Mouse (Mus musculus): ENCODE measurements around the gene Ate1.
A peak's percentile ranks its signal among the peaks of the same experiment; 100 is the strongest.
"Not testable (repeated sequence)": the region's sequence is repeated elsewhere in the genome, so short reads cannot be mapped to it uniquely, and the experiment has no call there.

Gene Ate1

GRCm38 (mm10) chr7:130520049-130520425, at the start of gene Ate1:
Gene Ate1, minus strand, starts transcription at chr7:130520369.
- peak; percentile 73 for DNase-seq

- DNase-seq, result no peak
Observed at GRCm38 (mm10) chr7:130568783-130569436, 48.7 kb upstream of the Ate1 start.

DNA sequence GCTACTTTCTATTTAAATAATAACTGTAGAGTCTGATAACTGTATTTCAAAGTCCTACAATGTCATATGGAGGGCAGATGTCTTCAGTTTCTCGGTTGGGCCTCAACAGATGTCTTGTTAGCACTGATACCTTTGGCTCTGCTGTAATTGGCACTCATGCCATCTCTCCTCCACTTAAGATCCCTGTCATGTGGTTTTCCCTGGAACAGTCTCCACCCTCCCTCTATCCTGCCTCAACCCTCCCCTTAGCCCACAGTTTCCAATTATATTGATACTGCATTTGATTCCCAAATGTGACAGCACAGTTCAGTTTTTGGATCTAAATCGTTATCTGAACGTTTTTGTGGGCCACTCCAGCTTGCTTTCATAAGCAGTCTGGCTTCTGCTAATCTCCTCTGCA, 44.4 kb upstream of the Ate1 start:
- DNase-seq, result no peak

DNA sequence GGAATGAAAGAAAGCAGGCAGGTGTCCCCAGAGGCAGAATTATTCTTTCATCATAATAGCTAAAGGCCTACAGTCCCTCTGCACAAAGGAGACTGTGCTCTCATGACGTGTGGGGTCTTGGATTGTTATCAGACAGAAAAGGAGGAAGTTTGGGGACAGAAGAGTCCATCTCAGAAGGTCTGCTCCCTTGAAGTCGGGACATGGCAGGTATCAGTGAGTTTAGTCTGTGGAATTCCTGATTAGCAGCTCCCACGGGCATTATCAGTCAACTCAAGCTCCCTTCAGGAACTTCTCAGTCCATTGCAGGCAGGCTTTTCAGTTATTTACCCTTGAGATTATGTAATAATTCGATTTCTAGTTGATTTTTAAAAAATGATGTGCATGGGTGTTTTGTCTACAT, 43.7 kb upstream of the Ate1 start:
- no peak for DNase-seq

GRCm38 (mm10) chr7:130563276-130563675, 43.1 kb upstream of the Ate1 start:
- DNase-seq, result no peak

GRCm38 (mm10) chr7:130560933-130561332, 40.8 kb upstream of the Ate1 start:
- no peak for DNase-seq

DNA sequence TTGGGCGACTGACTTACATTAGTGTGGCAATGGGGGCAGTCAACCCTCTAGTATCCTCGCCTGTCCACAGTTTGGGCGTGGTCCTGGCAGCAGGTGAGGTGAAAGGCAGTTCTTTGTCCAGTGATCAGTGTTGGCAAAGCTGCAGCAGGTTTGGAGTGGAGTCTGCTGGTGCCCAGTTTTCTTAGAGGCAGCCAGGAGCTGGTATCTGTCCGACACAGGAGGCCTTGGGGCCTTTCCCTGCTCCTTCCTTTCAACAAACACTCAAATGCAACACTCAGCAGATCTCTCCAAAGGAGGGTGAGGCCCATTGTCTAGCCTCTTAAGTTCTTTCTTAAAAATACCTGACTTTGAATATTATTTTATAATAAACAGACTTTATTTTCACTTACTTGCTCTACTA, 38.4 kb upstream of the Ate1 start:
- no peak for DNase-seq

DNA sequence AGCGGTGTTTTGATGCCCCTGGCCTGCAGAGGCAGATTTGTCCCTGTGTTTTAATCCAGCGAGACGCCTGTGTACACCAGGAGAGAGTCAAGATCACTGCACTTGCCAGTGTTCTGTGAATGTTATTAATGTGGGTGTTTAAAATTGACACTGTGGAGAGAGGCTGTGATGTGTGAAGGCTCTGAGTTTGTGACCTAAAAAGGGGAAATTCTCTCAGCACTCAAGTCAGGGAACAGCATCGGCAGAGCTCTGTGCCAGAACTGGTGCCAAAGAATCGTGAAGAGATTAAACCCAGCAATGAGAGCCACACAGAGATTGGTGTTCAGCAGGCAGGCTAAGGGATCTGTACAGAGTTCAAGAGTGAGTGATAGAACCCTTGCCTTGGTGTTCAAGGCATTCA, 35.4 kb upstream of the Ate1 start:
- no peak for DNase-seq

DNA sequence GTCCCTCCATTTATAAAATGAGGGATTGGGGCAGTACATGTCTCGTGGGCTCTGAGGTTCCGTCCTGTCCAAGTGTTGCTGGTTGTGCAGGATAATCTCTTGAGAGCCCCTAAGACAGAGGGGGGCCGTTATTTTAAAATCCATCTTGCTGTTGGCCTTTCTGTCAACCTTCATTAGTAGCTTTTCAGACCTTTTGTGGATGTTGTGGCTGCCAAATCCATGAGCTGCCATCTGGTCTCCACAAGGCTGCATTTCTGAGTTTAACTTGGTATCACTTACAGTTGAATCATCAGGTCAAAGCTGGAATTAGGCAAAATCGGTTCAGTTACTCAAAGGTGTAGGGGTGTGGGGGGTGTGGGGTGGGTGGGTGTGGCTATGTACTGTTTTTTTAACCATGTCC, 33.2 kb upstream of the Ate1 start:
- no peak for DNase-seq

DNA sequence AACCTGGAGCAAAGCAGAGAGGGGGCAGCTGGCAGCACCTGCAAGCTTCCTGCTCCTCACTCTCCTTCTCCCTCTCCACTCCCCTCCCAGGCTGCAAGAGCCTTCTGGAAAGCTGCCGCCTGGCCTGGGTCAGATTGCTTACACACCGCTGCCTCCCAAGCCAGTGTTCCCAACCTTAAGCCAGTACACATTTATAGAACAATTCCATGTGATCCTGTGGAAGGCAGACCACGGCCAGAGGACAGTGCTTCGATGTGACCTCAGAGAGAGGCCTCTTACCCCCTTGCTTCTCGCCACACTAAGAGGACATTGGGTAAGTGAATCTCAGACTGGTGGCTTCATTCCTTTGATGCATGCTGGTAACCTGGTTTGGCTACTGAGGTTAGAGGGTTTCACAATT, 32.6 kb upstream of the Ate1 start:
- no peak for DNase-seq

GRCm38 (mm10) chr7:130547635-130548175, 27.5 kb upstream of the Ate1 start:
- DNase-seq, result no peak

GRCm38 (mm10) chr7:130546791-130547484, 26.8 kb upstream of the Ate1 start:
- DNase-seq, result peak; percentile 92

DNA sequence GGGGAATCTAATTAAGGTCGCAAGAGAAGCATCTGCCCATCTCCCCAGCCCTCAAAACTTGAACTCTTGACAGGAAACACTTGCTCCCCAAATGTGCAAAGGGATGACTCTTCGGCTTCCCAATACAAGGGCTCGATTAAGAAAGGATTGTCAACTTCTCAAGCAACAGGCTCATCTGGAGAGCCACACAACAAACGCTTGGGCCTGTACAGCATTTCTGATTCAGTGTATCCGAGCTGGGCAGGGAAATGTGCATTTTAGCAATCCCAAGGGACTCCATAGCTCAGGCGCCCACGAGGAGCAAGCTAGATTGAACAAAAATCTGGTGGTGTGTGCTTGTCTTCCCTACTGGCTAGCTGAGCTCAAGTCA, 26.2 kb upstream of the Ate1 start:
- DNase-seq, result no peak

GRCm38 (mm10) chr7:130545893-130546292, 25.7 kb upstream of the Ate1 start:
- no peak for DNase-seq

GRCm38 (mm10) chr7:130545401-130545800, 25.2 kb upstream of the Ate1 start:
- no peak for DNase-seq

DNA sequence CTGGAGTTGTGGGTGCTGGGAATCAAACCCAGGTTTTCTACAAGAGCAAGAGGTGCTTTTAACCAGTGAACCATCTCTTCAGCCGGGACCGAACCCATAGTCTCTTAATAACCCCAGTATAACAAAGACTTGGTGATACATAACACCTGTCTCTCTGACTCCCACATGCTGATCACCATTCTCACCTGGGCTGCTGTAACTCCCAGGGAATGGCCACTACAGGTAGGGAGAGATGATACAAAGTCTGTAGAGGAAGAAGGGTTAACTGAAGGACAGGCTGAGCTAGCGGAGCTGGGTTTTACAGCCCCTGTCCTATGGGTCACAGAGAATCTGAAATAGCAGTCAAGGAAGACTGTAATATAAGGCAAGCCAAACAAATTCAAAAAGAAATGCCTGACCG, 23.0 kb upstream of the Ate1 start:
- DNase-seq, result no peak

DNA sequence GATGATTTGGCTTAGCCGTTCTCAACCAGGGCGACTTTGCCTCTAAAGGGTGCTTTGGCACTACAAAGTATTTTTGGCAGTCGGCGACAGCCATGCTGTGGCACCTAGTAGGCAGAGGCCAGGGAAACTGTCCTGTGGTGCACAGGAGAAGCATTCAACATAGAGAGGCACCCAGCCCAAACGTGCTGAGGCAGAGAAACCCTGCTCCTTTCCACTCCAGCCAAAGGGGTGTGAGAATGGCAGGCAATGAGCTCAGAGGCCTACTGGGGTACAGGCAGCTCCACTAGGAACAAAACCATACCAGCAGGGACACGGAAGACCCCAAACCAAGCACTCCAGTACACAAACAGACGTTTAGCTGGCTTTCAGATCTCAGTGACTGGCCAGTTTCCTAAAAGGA, 20.0 kb upstream of the Ate1 start:
- DNase-seq, result no peak

- no peak for DNase-seq
Observed at GRCm38 (mm10) chr7:130537068-130537467, 16.9 kb upstream of the Ate1 start.

GRCm38 (mm10) chr7:130535174-130535573, 15.0 kb upstream of the Ate1 start:
- no peak for DNase-seq

DNA sequence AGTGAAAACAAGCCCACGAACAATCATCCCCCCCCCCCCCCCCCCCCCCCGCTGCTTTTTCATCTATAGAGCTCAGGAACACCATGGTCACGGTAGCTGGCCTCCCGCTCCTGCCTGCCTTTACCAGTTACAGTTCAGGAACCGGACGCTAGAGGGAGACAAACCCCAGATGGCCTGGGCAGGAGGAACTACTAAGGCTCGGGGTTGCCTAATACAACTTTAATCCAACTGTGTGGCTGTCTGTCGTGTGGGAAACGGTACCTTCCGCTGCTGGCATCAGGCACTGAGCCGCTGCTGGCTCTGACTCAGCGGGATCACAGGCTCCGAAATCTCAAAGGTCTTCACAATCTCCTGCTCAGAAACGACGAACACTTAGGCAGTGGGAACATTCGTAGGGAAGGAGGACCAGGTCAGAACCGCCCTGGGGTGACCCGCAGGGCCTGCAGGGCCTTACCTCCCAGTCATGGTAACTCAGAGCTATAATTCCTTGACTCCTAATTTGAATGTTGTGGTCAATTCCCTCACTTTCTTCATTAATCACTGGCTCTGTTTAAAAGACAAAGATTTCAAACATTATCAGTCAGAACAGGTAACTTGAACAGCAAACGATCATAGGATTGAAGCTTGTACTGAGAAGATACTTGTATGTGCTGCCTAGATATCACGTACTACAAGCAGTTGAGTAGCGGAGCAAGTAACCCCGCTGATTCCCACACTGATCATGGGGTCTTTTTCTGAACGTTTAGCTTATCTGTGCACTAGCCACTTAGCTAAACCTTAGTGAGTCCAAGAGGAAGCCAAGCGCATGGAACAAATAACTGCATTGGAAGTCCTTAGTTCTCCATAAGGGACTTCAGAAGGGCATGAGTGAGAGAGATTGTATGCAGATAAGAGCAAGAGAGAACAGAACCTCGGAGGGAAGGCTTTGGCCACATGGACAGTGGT, 13.4 kb upstream of the Ate1 start:
- DNase-seq, result peak; percentile 92

DNA sequence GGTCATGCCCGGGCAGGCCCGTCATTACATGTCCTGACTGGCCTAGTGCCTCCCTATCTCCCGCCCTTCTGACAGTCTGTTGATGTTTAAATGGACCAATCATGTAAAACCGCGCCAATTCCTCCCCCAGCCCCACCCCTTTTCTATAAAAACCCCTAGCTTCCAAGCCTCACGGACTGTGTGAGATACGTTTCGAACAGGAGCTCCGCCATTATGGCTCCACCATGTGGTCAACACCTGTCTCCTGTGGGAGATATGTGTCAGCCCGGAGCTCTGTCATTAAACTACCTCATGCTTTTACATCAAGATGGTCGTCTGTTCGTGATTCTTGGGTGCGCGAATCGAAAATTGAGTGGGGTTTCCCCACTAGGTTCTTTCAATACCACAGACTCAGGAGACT, 11.0 kb upstream of the Ate1 start:
- DNase-seq, result not testable (repeated sequence)

DNA sequence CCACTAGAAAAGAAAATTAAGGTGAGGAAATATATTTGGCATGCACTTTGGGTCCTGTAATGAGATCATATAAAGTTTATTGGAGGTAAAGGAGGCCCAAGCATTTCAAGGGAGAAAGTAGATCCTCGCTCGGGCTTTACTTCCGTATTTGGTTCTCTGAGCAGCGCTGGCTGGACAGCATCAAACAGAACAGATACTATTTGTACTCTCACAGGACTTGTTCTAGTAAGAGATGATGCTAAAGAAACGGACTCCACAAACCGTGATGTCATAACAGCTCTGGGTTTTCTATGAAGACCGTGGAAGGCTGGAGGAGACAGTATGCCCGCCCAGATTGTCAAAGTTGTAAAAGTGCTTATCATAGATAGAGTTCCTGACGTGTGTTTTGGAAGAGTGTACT, 7.1 kb upstream of the Ate1 start:
- no peak for DNase-seq

DNA sequence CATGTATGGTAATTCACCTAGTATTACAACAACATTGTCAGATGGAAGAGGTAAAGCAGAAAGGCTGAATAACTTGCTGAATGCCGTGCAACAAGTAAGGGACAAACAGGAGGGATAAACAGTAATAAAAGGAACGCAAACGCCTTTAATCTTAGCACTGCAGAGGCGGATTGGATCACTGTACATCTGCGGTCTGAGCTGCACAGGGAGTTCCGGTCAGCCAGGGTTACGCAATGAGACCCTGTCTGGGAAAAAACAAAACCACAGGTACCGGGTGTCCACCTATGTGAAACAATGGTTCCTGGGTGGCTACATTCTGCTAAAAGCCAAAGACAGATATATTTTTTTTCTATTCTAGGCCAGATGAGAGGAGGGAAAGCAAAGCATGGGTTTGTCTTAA, 3.3 kb upstream of the Ate1 start:
- no peak for DNase-seq

Measured in kidney, adult 9 months (tissue).